Mouse (Mus musculus): ENCODE data around the gene Rarg. TPM values are rescaled to one million over a fixed set of nuclear protein-coding genes. Genes with fewer than 3 reads are reported as not detected.

The Rarg gene
- total RNA-seq, 1 experiment, result 115 TPM

- H3K9me3 ChIP-seq (ENCODE audit: control insufficient read depth, insufficient read depth, low read depth, low read length), result no peaks in the 10 kb centered on the region
- peak overlapping the region; percentile 31; the same call in 1 of the 2 replicates for H3K9ac ChIP-seq (ENCODE audit: insufficient read depth, low read depth, low read length, poor library complexity, severe bottlenecking)
- H3K36me3 ChIP-seq (ENCODE audit: control insufficient read depth, insufficient read depth, low read length, poor library complexity, severe bottlenecking), result no peaks in the 10 kb centered on the region
- H3K4me1 ChIP-seq (ENCODE audit: control insufficient read depth in 2 of 2, insufficient read depth in 2 of 2, low read length in 2 of 2, poor library complexity in 1 of 2), result peaks cover 7 to 33% of the 10 kb centered on the region in 2 experiments
- in situ Hi-C loops (cut with MboI; ENCODE audit: low sequenced_read_pairs in 2 of 2, unreplicated experiment in 2 of 2), result no loop called here
- no peak for TF ChIP-seq ZNF384 (IDR thresholded peaks at IDR 0.05; ENCODE audit: low read depth, low read length)
- no peak for TF ChIP-seq CHD2 (IDR thresholded peaks at IDR 0.05; ENCODE audit: low read depth, low read length)
- TF ChIP-seq HCFC1 (IDR thresholded peaks at IDR 0.05; ENCODE audit: borderline replicate concordance, insufficient read depth, low read length), result no peak
- TF ChIP-seq MAFK (IDR thresholded peaks at IDR 0.05; ENCODE audit: insufficient read depth, low read depth, low read length), result no peak
- TF ChIP-seq ZC3H11A (IDR thresholded peaks at IDR 0.05; ENCODE audit: borderline replicate concordance, low read depth, low read length), result no peak
- 0 out of 4 replicates have a peak overlapping the region, but pooled peaks of 1 of the 2 experiments have one; percentile 12 for H3K4me3 ChIP-seq (ENCODE audit: insufficient read depth in 1 of 2, low read depth in 1 of 2, low read length in 2 of 2, poor library complexity in 1 of 2, severe bottlenecking in 1 of 2)
- H3K27ac ChIP-seq (ENCODE audit: insufficient read depth, low read depth, low read length, poor library complexity, severe bottlenecking), result no peak overlapping the region
- DNase-seq (ENCODE audit: low read depth, low spot score), result no peak
Measured at GRCm38 (mm10) chr15:102262582-102262981, 5.3 kb upstream of the Rarg start.

GRCm38 (mm10) chr15:102258581-102259253 lies 1.4 kb upstream of the Rarg start:
- 0 out of 2 replicates have a peak overlapping the region, but pooled peaks have one; percentile 21 for H3K27ac ChIP-seq (ENCODE audit: insufficient read depth, low read depth, low read length, poor library complexity, severe bottlenecking)
- in situ Hi-C loops (cut with MboI; ENCODE audit: low sequenced_read_pairs in 2 of 2, unreplicated experiment in 2 of 2), result no loop called here
- peak overlapping the region; percentile 58 to 84; a peak in 2 of 4 replicates for H3K4me3 ChIP-seq (ENCODE audit: insufficient read depth in 1 of 2, low read depth in 1 of 2, low read length in 2 of 2, poor library complexity in 1 of 2, severe bottlenecking in 1 of 2)
- H3K36me3 ChIP-seq (ENCODE audit: control insufficient read depth, insufficient read depth, low read length, poor library complexity, severe bottlenecking), result no peaks in the 10 kb centered on the region
- H3K9ac ChIP-seq (ENCODE audit: insufficient read depth, low read depth, low read length, poor library complexity, severe bottlenecking), result peak overlapping the region; percentile 19; the same call in 1 of the 2 replicates
- no peak for TF ChIP-seq ZNF384 (IDR thresholded peaks at IDR 0.05; ENCODE audit: low read depth, low read length)
- TF ChIP-seq MAFK (IDR thresholded peaks at IDR 0.05; ENCODE audit: insufficient read depth, low read depth, low read length), result no peak
- TF ChIP-seq HCFC1 (IDR thresholded peaks at IDR 0.05; ENCODE audit: borderline replicate concordance, insufficient read depth, low read length), result no peak
- no peak for TF ChIP-seq ZC3H11A (IDR thresholded peaks at IDR 0.05; ENCODE audit: borderline replicate concordance, low read depth, low read length)
- no peak for TF ChIP-seq CHD2 (IDR thresholded peaks at IDR 0.05; ENCODE audit: low read depth, low read length)
- peaks cover 14 to 48% of the 10 kb centered on the region in 2 experiments for H3K4me1 ChIP-seq (ENCODE audit: control insufficient read depth in 2 of 2, insufficient read depth in 2 of 2, low read length in 2 of 2, poor library complexity in 1 of 2)
- H3K9me3 ChIP-seq (ENCODE audit: control insufficient read depth, insufficient read depth, low read depth, low read length), result no peaks in the 10 kb centered on the region
- DNase-seq (ENCODE audit: low read depth, low spot score), result no peak

- H3K9me3 ChIP-seq (ENCODE audit: control insufficient read depth, insufficient read depth, low read depth, low read length), result no peaks in the 10 kb centered on the region
- H3K36me3 ChIP-seq (ENCODE audit: control insufficient read depth, insufficient read depth, low read length, poor library complexity, severe bottlenecking), result peaks cover 2% of the 10 kb centered on the region; the same call in 1 of the 2 replicates
- H3K27ac ChIP-seq (ENCODE audit: insufficient read depth, low read depth, low read length, poor library complexity, severe bottlenecking), result no peak overlapping the region; the same call in 1 of the 2 replicates
- H3K9ac ChIP-seq (ENCODE audit: insufficient read depth, low read depth, low read length, poor library complexity, severe bottlenecking), result peak overlapping the region; percentile 19; the same call in 1 of the 2 replicates
- H3K4me3 ChIP-seq (ENCODE audit: insufficient read depth in 1 of 2, low read depth in 1 of 2, low read length in 2 of 2, poor library complexity in 1 of 2, severe bottlenecking in 1 of 2), result peak overlapping the region; percentile 58 to 84
- in situ Hi-C loops (cut with MboI; ENCODE audit: low sequenced_read_pairs in 2 of 2, unreplicated experiment in 2 of 2), result no loop called here
- TF ChIP-seq ZC3H11A (IDR thresholded peaks at IDR 0.05; ENCODE audit: borderline replicate concordance, low read depth, low read length) (no peak), MAFK (IDR thresholded peaks at IDR 0.05; ENCODE audit: insufficient read depth, low read depth, low read length) (no peak), ZNF384 (IDR thresholded peaks at IDR 0.05; ENCODE audit: low read depth, low read length) (no peak), CHD2 (IDR thresholded peaks at IDR 0.05; ENCODE audit: low read depth, low read length) (no peak), HCFC1 (IDR thresholded peaks at IDR 0.05; ENCODE audit: borderline replicate concordance, insufficient read depth, low read length) (no peak)
- H3K4me1 ChIP-seq (ENCODE audit: control insufficient read depth in 2 of 2, insufficient read depth in 2 of 2, low read length in 2 of 2, poor library complexity in 1 of 2), result peaks cover 14 to 47% of the 10 kb centered on the region in 2 experiments
- no peak for DNase-seq (ENCODE audit: low read depth, low spot score)
Measured at GRCm38 (mm10) chr15:102258076-102258470, 756 bp upstream of the Rarg start.

GRCm38 (mm10) chr15:102256431-102257201 lies 701 bp downstream of the Rarg start:
- peak overlapping the region; percentile 69 for H3K9ac ChIP-seq (ENCODE audit: insufficient read depth, low read depth, low read length, poor library complexity, severe bottlenecking)
- peaks cover 9 to 43% of the 10 kb centered on the region in 2 experiments; a peak in 3 of 4 replicates for H3K4me1 ChIP-seq (ENCODE audit: control insufficient read depth in 2 of 2, insufficient read depth in 2 of 2, low read length in 2 of 2, poor library complexity in 1 of 2)
- no peak for DNase-seq (ENCODE audit: low read depth, low spot score)
- peak overlapping the region; percentile 75 to 84 for H3K4me3 ChIP-seq (ENCODE audit: insufficient read depth in 1 of 2, low read depth in 1 of 2, low read length in 2 of 2, poor library complexity in 1 of 2, severe bottlenecking in 1 of 2)
- H3K36me3 ChIP-seq (ENCODE audit: control insufficient read depth, insufficient read depth, low read length, poor library complexity, severe bottlenecking), result peaks cover 2% of the 10 kb centered on the region; the same call in 1 of the 2 replicates
- in situ Hi-C loops (cut with MboI; ENCODE audit: low sequenced_read_pairs in 2 of 2, unreplicated experiment in 2 of 2), result no loop called here
- no peak for TF ChIP-seq ZC3H11A (IDR thresholded peaks at IDR 0.05; ENCODE audit: borderline replicate concordance, low read depth, low read length)
- no peak for TF ChIP-seq ZNF384 (IDR thresholded peaks at IDR 0.05; ENCODE audit: low read depth, low read length)
- TF ChIP-seq MAFK (IDR thresholded peaks at IDR 0.05; ENCODE audit: insufficient read depth, low read depth, low read length), result no peak
- TF ChIP-seq CHD2 (IDR thresholded peaks at IDR 0.05; ENCODE audit: low read depth, low read length), result no peak
- no peak overlapping the region for H3K27ac ChIP-seq (ENCODE audit: insufficient read depth, low read depth, low read length, poor library complexity, severe bottlenecking)
- H3K9me3 ChIP-seq (ENCODE audit: control insufficient read depth, insufficient read depth, low read depth, low read length), result no peaks in the 10 kb centered on the region

All from ES-E14 (cell line).